Mouse (Mus musculus) urinary bladder, postnatal 0 days (tissue): Measurements from ENCODE around the gene Arf6. TPM values are rescaled to one million over a fixed set of nuclear protein-coding genes. Genes with fewer than 3 reads are reported as not detected.

Experiments
- microRNA-seq: library from miRNA; unstranded; fragments of <30 nt; microRNA quantifications from one replicate; pipeline ENCODE4, GENCODE M21; 2016
- polyA plus RNA-seq: library from polyadenylated mRNA; unstranded; fragments of >200 nt; fragmentation: Nextera tagmentation; extraction: Ambion mirVana; gene quantifications from 2 replicates; pipeline ENCODE4 v1.2.1, GENCODE M21; 2015

Arf6 gene
- 51.1 and 62.3 TPM in 2 replicates for polyA plus RNA-seq

DNA sequence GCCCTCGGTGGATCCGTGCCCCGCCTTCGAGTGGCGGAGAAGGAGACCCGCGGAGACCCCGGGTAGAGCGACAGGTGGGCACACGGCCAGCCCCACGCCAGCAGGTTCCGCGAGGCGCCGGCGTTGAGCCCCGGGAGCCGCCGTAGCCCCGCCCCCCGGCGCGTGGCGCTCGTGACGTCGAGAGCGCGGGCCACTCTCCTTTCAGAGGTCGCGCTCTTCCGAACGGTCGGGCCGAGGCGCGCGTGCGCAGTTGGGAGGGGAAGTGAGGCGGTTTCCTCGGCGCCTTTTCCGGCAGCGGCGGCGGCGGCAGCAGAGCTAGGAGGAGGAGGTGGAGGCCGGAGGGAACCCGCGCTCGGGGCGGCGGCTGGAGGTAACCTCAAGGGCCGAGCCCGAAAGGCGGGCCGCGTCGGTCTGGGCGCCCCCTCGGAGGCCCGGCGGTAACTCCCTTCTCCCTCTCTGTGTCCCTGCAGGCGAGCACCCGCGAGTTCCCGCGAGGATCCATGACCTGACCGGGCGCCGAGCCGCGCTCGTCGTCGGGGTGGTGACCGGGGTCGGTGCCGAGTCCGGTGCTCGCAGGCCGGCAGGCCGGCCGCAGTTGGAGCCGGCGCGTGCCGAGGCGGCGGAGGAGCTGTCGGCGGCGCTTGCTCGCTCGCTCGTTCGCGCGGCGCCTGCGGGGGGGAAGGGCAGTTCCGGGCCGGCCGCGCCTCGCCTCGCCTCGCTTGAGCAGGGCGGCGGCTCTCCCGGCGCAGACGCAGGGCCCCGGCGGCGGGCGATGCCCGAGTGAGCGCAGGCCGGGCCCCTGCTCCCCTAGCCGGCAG is at the start of gene Arf6, which contains the start of gene Gm9887:
Gene Arf6 (plus strand): TSS at position 297 of the 818 bp plus-strand sequence.
Gene Gm9887 (minus strand): TSS at position 605 of the 818 bp plus-strand sequence.

DNA sequence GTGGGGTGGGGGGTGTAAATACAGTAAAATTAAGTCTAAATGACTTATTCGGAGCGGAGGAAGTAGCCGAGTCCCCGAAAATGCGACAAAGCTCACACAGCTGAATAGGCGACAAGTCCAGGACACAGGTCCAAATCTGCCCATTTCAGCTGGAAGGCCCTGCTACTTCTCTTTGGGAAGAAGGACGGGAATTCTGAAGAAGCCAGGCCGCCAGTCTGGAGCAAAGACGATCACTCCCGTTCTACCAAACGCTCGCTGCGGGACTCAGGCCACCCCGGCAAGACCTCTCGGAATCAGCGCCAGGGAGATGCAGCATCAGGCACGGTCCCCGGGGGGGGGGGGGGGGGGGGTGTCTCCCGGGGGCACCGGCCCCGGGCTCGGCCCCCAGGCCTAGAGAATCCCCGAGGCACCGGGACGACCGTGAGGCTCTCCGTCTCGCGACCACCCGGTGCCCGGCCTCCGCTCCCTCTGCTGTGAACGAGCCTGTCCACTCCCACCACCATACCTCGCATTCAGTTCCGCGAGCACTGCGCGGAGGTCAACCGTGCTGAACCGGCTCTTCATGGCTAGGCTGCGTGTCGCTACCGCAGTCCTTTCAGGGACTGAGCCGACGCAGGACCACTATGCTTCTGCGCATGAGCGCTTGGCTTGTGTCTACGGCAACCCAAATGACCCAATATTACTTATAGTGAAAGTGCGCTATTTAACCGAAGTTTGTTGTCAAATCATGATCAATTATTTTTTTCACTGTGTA is 15.2 kb upstream of the Arf6 start, which contains the start of gene Nemf:
Gene Nemf (minus strand): TSS at position 620 of the 754 bp plus-strand sequence.

Small RNAs within 50 kb of the gene (microRNA-seq; reads per million reads assigned to microRNA genes)
- gene Gm47299, result not detected
- not detected for gene Gm47305

Other genes starting within 250 kb of the Arf6 start
- gene Rps29, start 213.0 kb upstream of the Arf6 start, polyA plus RNA-seq, result 1,704 and 1,741 TPM in 2 replicates
- 3.2 and 5.1 TPM in 2 replicates for gene Lrr1, start 203.3 kb upstream of the Arf6 start, polyA plus RNA-seq
- gene Rpl36al, start 188.1 kb upstream of the Arf6 start, polyA plus RNA-seq, result 635 and 701 TPM in 2 replicates
- gene Mgat2, start 188.0 kb upstream of the Arf6 start, polyA plus RNA-seq, result 49.5 and 59.7 TPM in 2 replicates
- 9.5 and 10.3 TPM in 2 replicates for gene Gm49383, start 175.0 kb upstream of the Arf6 start, polyA plus RNA-seq
- 3.3 and 4.6 TPM in 2 replicates for gene Dnaaf2, start 173.7 kb upstream of the Arf6 start, polyA plus RNA-seq
- gene Gm49384, start 167.9 kb upstream of the Arf6 start, polyA plus RNA-seq, result 8.2 and 8.9 TPM in 2 replicates
- 7.3 and 10.6 TPM in 2 replicates for gene Pole2, start 144.0 kb upstream of the Arf6 start, polyA plus RNA-seq
- 11.9 and 12.3 TPM in 2 replicates for gene Klhdc1, start 131.0 kb upstream of the Arf6 start, polyA plus RNA-seq
- gene Klhdc2, start 75.5 kb upstream of the Arf6 start, polyA plus RNA-seq, result 73.1 and 77.7 TPM in 2 replicates
- gene Nemf, start 15.0 kb upstream of the Arf6 start, polyA plus RNA-seq, result 45.2 and 54.1 TPM in 2 replicates
- 2.0 and 2.9 TPM in 2 replicates for gene Gm9887, start 308 bp downstream of the Arf6 start, polyA plus RNA-seq
- 13.9 and 14.6 TPM in 2 replicates for gene Vcpkmt, start 210.9 kb downstream of the Arf6 start, polyA plus RNA-seq